Mouse (Mus musculus): Measurements from ENCODE around the gene Creb3l2.

Gene Creb3l2

DNA sequence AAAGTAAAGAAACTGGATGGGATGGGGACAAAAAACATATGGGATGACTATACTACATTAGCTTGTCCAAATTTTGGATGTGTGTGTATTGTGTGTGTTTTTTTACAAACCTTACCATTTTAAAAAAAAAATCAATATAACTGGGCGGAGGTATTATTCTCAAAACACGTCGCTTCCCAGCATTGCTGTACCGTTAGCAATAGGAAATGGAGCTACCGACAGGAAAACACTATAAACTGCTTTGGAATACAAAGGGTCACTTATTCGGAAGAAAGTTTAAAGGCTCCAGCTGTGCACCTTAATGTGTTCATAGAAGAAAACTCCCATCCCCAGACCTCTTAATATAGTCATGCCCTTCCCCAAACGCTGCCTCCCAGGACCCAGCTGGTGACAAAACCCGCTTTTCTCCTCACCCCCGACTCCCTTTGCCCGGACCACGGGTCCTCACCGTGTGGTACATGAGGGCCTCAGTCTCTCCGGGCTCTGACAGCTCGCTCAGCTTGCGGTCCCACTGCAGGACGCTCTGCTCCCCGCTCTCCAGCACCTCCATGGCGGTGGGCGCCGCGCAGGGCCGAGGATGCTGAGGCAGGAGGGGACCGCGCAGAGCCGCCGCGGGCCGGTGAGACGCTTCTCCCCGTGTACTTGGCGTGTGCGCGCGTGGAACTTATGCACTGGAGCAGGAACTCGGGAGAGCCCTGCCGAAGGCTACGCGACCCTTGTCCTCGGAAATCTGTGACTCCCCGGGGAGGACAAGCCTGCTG lies 515 bp downstream of the Creb3l2 start:
- DNase-seq = peak; percentile 4

DNA sequence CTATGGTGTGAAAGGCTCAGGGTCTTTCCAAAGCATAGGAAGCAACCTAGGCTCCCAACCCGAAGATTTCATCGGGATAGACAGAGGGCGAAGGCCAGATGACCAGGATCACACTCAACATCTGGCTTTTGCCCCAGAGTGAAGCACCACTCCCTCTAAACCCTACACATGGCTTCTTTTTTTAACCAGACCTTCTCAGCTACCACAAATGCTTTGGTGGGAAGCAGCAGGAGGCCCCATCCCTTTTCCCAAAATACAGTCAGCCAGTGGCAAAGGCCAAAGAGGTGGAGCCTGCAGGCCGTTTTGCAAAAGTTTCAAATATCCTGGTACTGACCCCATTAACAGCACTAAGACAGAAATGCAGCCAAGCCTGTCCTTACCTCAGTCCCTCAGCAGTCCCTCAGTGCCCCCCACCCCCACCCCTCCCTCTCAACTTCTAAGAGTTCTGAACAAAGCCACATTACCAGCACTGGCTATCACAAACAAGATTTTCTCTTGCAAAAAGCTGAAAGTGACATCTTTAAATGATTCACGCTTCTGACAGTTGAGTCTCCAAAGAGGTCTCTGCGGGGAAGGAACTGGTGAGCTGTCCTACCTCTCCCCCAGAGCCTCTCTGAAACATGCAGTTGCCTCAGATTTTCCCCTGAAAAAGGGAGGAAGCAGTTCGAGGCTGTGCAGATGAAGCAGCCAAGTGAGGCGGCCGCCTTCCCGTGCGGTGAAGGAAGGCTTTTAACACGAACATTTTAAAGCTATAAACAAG lies 1.3 kb downstream of the Creb3l2 start:
- peak; percentile 58 for DNase-seq

DNA sequence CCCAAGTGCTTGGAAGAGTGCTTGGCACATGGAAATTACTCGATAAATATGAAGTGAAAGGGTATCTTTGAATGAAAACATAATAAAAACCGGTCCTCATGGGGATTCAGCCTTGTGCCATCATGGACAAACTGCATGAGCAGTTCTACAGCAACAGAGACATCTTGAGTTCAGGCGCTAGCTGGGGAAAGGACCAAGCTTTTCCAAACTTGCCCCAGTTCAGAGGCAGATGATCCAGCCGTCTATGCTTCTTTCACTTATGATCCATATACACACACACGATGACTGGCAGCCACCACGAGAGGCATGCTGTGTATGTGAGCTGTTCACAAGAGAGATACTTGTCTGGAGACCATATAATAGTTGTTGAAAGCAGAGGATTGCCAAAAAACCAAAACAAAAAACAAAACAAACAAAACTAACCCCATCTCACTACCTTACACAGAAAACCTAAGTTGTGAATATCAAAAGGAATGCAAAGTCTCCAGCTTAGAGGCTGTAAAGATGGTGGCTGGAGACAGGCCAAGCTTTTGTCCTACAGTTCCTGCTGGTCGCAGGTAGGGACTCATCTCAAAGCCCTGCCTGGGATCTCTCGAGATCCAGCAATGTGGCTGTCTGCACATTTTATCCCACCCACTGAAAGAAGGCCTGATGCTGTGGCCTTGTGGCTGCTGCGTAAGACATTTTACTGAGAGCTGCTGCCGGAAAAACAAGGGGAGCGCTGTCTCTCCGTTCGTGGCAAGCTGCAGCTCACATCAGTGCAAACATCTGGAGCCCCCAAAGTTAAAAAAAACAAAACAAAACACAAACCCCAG lies 2.1 kb downstream of the Creb3l2 start:
- DNase-seq = peak; percentile 52

DNA sequence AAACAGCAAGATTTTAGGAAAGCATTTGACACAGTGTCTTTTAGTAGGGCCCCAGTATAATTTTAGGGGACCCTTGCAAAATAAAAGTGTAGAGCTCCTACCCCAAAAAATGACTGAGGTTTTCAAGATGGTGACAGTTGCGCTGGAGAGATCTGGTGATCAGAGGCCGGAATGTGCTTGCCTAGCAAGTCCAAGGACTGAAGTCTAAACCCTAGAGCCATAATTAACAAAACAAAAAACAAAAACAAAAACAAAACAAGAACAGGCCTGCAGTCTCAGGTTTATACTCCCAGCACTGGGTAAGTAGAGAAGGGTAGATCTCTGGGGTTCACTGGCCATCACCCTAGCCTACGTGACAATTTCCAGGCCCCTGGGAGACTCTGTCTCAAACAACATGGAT lies 3.4 kb downstream of the Creb3l2 start:
- DNase-seq = peak; percentile 13

DNA sequence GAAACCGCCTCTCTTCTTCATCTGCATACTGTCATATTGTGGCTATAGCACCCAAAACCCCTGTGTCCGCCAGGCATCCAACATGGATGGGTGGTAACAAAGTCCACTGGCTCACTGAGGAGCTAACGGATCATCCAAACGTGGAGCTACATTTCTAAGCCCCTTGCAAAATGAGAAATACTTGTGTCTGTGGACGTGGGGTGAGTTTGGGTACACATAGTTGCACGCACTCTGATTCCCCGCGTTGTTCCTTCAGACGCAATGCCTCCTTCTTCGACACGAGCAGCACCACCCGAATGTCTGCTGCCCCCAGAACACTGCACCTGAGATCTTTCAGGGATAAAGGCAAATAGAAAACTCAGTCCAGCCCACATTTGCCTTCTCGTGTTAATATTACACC lies 4.9 kb downstream of the Creb3l2 start:
- DNase-seq = peak; percentile 2

DNA sequence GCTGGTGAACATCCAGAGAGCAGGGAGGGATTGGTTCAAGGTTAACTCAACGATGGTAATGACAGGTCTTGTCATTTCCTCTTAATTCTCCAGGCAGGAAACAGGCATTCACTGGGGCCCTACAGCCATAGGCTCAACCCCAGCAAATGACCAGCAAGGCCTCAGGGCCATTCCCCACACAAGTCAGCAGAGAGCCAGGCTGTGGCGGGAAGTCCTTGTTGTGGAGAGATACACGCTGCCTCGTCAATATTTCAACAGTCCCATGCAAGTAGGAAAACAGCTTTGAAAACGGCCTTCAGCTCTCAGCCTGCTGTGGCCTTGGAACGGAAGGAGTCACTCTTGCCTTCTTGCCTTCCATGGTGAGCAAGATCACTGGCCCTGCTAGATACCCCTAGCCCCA lies 6.6 kb downstream of the Creb3l2 start:
- no peak for DNase-seq

DNA sequence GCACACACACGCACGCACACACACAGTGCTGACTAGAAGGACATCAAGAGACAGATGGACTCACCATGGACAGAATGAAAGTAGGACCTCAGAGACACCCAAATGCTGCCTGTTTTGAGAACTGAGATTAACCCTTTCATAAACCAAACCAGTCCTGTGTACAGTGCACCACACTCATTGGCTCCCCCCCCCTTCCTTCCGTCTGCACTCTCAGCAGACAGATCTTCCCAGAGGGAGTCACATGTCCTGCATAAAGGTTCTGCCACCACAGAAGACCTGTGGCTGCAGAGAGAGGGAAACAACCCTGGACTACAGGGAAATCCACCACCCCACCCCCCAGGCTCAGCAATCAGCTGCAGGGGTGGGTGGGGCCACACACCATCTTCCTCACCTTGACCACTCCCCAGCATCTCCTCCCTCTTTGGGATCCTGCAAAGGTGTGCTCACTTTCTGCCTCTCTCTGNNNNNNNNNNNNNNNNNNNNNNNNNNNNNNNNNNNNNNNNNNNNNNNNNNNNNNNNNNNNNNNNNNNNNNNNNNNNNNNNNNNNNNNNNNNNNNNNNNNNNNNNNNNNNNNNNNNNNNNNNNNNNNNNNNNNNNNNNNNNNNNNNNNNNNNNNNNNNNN lies 12.0 kb downstream of the Creb3l2 start:
- no peak for DNase-seq

DNA sequence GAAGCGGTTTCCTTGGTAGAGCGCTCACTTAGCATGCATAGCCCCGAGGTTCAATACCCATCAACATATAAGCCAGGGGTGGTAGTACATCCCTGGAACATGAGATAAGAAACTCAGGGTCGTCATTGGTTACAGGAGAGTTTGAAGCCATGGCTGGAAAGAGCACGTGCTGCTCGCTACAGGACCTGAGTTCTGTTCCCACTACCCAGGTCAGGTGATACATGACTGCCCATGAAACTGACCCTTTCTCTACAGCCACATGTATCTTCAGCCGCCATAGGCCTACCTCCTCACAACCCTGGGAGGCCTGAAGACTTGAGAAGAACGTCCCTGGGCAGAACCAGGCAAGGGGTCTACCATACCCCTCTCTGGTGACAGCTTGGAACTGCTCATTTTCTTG lies 13.0 kb downstream of the Creb3l2 start:
- DNase-seq = no peak

DNA sequence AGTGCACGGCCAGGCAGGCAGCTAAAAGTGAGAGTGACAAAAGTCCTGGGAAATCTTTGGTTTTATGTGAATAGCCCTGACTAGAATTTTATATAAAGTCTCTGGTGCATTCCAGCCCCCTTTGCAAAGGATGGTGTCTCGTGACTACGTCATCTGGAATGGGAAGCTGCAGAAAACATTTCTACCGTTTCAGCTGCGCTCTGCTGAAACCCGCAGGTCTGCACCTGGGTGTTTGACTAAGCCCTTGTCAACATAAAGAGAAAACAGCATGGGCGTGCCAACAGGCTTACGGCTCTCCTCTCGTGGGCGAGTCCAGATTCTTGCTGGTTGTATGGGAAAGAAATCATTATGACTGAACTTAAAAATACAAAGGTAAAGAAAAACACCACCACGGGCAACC lies 13.9 kb downstream of the Creb3l2 start:
- no peak for DNase-seq

DNA sequence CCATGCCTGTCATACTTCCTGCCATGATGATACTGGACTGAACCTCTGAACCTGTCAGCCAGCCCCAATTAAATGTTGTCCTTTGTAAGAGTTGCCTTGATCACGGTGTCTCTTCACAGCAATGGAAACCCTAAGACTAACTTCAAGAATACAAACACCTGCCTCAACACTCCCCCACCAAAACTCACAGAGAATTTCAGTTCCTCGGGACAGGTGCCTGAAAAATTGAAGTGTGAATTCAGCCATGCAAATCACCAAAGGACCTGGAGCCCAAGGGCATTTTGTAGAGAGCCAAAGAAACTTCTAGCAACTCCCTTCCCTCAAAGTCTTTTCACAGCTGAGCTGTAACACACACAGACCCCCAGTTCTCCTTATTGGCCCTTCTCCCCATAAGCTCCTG lies 15.3 kb downstream of the Creb3l2 start:
- no peak for DNase-seq

DNA sequence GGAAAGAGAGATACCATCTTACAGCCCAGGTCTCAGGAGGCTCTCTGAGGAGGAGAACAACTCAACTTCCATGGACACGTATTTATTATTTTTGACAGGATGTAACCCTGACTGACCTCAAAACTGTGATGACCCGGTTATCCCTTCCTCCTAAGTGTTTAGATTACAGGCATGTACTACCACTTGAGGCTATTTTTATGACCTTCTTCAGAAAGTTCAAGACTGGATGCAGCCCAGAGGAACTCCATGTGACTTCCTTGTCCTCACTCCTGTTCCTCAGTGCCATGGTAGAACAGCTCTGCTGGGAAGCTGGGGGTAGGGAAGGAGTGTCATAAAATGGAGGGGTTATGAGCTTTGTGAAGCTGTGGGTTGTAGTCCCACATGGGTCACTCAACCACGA lies 16.1 kb downstream of the Creb3l2 start:
- DNase-seq = no peak

DNA sequence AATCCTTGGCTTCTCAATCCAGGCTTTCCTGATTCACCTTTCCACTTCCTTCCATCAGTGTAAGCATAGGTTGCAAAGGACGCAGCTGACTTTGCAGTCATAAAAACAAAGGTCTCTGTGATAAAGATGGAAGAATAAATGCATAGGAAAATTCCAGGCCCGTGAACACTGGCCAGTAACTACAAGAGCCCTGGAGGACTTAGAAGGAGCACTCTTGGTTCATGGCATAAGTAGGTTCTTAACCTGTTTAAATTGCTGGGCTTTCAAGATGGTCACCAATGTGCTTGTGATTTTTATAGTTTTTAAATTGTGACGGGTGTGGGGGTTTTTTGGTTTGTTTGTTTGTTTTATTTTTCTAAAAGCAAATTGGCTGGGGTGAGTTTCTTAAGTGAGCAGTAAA lies 16.9 kb downstream of the Creb3l2 start:
- no peak for DNase-seq

DNA sequence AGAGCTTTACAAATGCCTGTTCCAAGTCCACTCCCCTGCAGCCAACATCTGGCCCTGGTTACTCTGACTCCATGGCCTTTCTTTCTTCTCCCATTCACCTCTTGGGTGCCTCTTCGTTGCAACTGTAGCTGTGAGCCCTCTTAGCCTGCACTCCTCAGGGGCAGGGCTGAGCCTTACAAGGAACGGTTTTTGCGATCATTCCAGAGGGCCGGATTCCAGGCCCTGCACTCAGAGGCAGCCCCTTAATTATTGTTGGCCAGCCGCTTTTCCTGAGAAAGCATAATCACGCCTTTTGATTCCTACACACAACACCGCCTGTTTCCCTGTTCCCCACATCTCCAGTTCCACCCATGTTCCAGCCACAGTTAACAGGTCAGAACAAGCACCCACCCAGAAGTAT lies 17.6 kb downstream of the Creb3l2 start:
- DNase-seq = peak; percentile 54

DNA sequence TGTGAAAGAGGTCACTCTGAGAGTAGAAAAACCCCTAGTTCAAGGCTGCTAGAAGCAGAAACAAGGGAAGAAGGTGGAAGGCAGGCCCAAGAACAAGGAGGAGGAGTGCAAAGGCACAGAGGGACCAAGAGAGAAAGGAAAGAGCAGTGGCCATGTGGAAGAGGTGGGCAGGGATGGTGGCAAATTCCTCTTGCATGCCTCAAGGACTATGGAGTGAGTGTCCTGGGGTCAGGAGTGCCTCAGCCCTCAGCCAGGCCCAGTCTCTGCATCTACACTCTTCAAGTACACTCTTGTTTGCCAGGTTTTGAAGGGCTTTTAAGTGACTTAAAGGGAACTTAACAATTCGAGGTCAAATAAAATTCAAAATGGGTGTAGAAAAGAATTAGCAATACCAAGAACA lies 18.6 kb downstream of the Creb3l2 start:
- peak; percentile 10 for DNase-seq

DNA sequence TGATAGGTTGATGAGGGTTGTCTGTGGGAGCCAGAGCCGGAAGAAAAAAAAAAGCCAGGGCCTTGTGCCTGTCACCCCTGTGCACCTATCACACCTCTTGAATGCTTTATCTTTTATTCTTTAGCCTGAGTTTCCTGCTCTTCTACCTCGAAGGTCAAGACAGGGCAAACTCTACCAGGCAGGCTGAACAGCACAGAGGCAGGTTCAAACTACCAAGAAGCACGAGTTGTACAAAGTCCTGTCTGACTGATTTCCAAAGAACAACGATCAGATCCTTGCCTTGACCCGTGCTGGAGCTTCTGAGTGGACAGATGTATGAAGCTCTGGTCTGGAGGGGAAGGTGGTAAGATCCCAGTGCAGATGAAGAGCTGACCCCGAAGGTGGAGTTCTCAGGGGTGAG lies 20.8 kb downstream of the Creb3l2 start:
- DNase-seq = peak; percentile 65

DNA sequence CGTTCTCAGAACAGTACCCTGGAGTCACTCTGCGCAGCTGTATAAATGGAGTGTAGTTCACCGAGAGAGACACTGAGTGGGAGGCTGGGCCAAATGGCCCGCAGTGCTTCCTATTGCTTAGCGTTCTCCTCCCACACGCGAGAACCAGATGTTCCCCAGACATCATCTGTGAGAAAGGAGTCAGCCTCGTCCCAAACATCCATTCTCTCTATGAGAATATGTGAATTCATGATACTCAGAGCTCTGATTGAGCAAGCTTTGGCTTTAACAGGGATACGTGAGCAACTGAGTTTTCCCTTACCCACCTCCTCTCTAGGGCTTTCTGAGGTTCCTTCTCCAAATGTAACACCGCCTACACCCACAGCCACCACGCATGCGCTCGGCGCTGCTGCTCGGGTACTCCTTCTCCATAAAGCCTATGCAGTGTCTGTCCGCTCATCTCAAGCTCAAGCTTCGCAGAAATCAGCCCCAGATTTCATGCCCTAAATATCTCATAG lies 22.5 kb downstream of the Creb3l2 start:
- peak; percentile 57 for DNase-seq

DNA sequence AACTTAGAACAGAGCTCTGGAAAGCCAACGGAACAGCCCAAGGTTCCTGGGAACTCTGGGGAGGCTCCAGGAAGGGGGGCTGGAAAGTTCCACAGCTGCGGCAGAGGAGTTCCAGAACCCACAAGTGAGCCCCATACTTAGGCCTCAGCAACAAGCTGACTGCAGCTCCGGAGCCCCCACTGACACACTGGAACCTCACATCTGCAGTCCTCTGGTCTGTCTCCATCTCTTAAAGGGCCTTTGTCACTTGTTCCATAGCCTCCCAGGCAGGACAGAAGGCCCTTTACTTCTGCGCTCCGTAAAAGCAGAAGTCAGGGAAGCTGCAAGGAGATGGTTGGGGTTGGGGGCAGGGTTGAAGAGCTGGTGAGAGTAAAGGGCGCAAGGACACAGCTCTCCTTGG lies 23.0 kb downstream of the Creb3l2 start:
- DNase-seq = no peak

DNA sequence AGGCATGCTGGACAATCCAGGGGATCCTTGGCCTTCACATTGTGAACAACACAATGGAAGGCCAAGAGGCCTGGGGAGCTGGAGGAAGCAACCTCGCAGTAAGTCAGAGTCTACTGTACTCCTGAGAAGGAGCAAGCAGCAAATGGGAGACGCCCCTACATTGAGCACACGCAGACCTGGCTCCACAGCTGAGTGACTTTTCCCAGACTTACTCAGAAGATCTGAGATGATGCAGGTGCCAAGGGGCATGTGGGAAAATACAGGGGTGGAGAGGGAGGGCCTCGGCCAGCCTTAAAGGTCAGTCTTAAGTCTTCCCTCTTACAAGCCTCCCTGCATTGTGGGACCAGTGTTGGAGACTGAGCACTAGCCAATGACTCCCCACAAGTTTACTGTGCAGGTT lies 25.2 kb downstream of the Creb3l2 start:
- peak; percentile 57 for DNase-seq

DNA sequence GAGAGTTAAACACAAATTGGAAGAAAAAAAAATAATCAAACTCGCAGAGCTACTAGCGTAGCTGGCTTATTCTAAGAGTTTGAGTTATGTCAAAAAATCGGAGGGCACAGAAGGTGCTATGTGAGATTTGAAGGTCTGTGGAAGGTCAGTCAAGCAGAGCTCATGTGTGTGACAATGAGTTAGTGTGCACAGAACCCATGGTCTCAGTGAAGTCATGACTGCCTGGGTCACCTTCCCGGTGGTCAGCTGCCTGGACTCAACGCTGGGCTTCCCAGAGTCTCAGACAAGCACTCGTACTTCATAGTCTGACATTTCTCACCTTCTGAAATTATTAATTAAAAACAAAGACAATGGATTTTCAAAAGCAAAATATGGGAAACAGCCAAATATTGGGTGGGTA lies 26.4 kb downstream of the Creb3l2 start:
- no peak for DNase-seq

DNA sequence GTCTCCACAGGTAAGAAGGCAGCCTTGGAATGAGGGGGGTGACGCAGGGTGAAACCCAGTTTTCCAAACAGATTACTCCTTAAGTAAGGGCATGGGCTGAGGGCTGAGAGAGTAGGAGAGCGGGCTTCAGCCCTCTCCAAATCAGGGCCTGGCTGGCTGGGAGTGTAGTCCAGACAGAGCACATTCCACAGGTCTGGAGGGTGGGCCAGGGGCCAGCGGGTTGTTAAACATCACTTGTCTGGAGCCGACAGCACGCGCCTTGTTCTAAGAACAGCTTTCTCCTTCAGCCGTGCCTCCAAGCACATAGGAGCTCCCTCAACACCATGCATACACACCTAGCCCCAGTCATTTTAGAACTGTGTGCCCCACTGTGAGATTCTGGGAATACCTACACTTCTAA lies 26.9 kb downstream of the Creb3l2 start:
- peak; percentile 88 for DNase-seq

DNA sequence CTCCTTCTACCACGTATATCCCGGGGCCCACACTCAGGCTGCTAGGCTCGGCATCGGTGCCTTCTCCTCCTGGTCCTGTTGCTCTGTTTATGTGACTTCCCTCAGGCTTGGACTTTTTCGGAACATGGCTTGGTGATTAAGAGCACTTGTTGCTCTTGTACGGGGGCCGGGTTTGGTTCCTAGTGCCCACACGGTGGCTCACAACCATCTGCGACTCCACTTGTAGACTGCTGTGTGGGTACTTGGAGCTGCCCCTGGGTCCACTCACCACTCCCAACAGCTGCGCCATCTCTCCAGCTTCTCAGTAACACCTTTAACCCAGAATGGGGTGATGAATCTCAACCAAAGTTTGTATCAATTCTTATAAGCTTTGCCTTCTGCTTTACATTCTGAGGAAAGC lies 27.4 kb downstream of the Creb3l2 start:
- DNase-seq = no peak

DNA sequence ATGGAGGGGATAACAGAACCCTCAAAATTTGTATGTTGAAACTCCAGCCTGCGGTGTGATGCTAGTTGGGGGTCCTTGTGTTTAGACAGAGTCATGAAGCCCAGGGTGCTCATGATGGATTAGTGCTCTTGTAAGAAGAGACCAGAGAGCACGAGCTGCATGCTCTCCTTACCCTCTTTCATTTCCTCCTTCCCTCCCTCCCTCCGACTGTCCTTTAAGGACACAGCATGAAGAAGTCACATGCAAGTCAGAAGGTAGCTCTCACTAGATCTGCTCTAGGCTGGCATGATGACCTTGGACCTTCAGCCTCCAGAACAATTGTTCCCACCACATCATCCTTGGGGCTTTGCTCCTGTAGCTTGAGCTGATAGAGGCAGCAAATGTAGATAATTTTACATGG lies 30.2 kb downstream of the Creb3l2 start:
- no peak for DNase-seq

DNA sequence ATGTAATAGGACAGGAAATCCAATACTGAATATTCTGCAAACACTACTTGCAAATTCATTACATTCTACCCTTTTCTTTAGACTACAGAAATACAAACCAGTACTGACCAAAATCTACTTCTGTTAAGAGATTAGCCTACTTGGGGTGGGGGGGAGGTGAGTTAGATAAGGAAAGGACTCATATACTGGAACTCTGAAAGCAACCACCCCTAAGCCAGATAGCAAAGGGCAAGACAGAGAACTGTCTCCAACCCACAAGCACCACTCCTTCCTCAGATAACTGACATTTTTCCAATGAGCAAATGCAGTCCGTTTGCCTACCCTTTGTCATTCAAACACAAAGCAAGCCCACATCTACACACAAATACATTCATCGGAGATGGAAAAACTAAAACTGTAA lies 32.1 kb downstream of the Creb3l2 start:
- DNase-seq = no peak
